Mouse (Mus musculus) liver, adult 2 months (tissue): ENCODE data around the gene Gtf2i. TPM values are rescaled to one million over a fixed set of nuclear protein-coding genes. Genes with fewer than 3 reads are reported as not detected.

Experiments
- DNase-seq: peaks from one replicate; pipeline ENCODE4 v3.0.0-alpha.2; 2011; ENCODE audit warnings: low read depth, low spot score; ENCODE audit errors: extremely low read depth
- H3K27ac ChIP-seq: fragments of 200-500 bp; replicated peaks from 2 replicates; pipeline ENCODE4 v1.5.1; 2012; ENCODE audit warnings: low read depth, mild to moderate bottlenecking, control low read depth, inconsistent platforms, low read length; ENCODE audit not compliant: insufficient read depth
- H3K27me3 ChIP-seq: fragments of 200-500 bp; 2 replicates; pipeline ENCODE4 v1.6.1; 2012; ENCODE audit warnings: mild to moderate bottlenecking, moderate library complexity, low read length, inconsistent platforms; ENCODE audit not compliant: control insufficient read depth, insufficient read depth
- H3K36me3 ChIP-seq: fragments of 200-500 bp; 2 replicates; pipeline ENCODE4 v1.6.1; 2012; ENCODE audit warnings: low read length, inconsistent platforms; ENCODE audit not compliant: control insufficient read depth, insufficient read depth
- H3K4me1 ChIP-seq: fragments of 200-500 bp; 2 replicates; pipeline ENCODE4 v1.6.1; 2011; ENCODE audit warnings: low read length; ENCODE audit not compliant: control insufficient read depth, insufficient read depth
- H3K4me3 ChIP-seq: fragments of 200-500 bp; 2 replicates; pipeline ENCODE4 v1.5.1; 2011; ENCODE audit warnings: low read depth, mild to moderate bottlenecking, control low read depth, low read length, moderate library complexity; ENCODE audit not compliant: insufficient read depth
- H3K79me2 ChIP-seq: fragments of 200-500 bp; 2 replicates; pipeline ENCODE4 v1.6.1; 2012; ENCODE audit warnings: inconsistent platforms, mild to moderate bottlenecking, low read length, moderate library complexity; ENCODE audit not compliant: control insufficient read depth, insufficient read depth
- H3K9ac ChIP-seq: fragments of 200-500 bp; 2 replicates; pipeline ENCODE4 v1.6.1; 2012; ENCODE audit warnings: low read depth, mild to moderate bottlenecking, control low read depth, inconsistent platforms, low read length
- CTCF ChIP-seq: fragments of 200-500 bp; IDR thresholded peaks from 2 replicates; pipeline ENCODE4 v1.5.1; 2011; ENCODE audit warnings: low read depth, low read length, control low read depth
- POLR2A ChIP-seq: fragments of 200-500 bp; IDR thresholded peaks from 2 replicates; pipeline ENCODE4 v1.6.1; 2011; ENCODE audit warnings: low read length, control low read depth; ENCODE audit not compliant: insufficient read depth; ENCODE audit errors: extremely low read depth
- WGBS: fragments of 180-500 bp; shearing (Covaris S2); methylation state at CpG from one replicate; pipeline ENCODE4 v1.1.7; 2018; 5-methylcytosine and 5-hydroxymethylcytosine counted together
- polyA plus RNA-seq: library from polyadenylated mRNA; depleted of rRNA; stranded (reverse); fragments of >200 nt; gene quantifications from 2 replicates; pipeline ENCODE4 v1.2.3, GENCODE M21; 2012
- total RNA-seq: library from RNA; depleted of rRNA; stranded (reverse); fragments of >200 nt; gene quantifications from 2 replicates; pipeline ENCODE4 v1.2.3, GENCODE M21; 2014

The Gtf2i gene
- total and polyA plus RNA-seq, 2 experiments: 31.7 to 54.2 TPM

- H3K79me2 ChIP-seq: no peaks in the 10 kb centered on the region
- peaks cover 4% of the 10 kb centered on the region; the same call in 1 of the 2 replicates for H3K36me3 ChIP-seq
- H3K27me3 ChIP-seq: no peaks in the 10 kb centered on the region
- H3K27ac ChIP-seq: no peak overlapping the region
- DNase-seq: no peak
- TF ChIP-seq POLR2A (no peak), CTCF (no peak)
- no peaks in the 10 kb centered on the region for H3K4me1 ChIP-seq
- 33% methylated on average over 7 of the region's 7 CpGs for WGBS
- no peak overlapping the region for H3K9ac ChIP-seq
- H3K4me3 ChIP-seq: no peak overlapping the region
These were observed 81.3 kb downstream of the Gtf2i start for GRCm38 (mm10) chr5:134233244-134233651.

- Histone ChIP-seq H3K27ac (0 out of 2 replicates have a peak overlapping the region, but pooled peaks have one; percentile 48), H3K4me3 (no peak overlapping the region), H3K4me1 (no peaks in the 10 kb centered on the region), H3K27me3 (no peaks in the 10 kb centered on the region), H3K36me3 (no peaks in the 10 kb centered on the region), H3K79me2 (no peaks in the 10 kb centered on the region), H3K9ac (no peak overlapping the region)
- no peak for TF ChIP-seq CTCF
- no peak for TF ChIP-seq POLR2A
- 37% methylated on average over 7 of the region's 7 CpGs for WGBS
- DNase-seq: peak; percentile 30
These were observed 82.0 kb downstream of the Gtf2i start for GRCm38 (mm10) chr5:134232568-134232967.

GRCm38 (mm10) chr5:134232111-134232510, 82.4 kb downstream of the Gtf2i start:
- no peak for DNase-seq
- H3K27me3 ChIP-seq: no peaks in the 10 kb centered on the region
- no peaks in the 10 kb centered on the region for H3K4me1 ChIP-seq
- H3K36me3 ChIP-seq: no peaks in the 10 kb centered on the region
- H3K79me2 ChIP-seq: no peaks in the 10 kb centered on the region
- H3K27ac ChIP-seq: 0 out of 2 replicates have a peak overlapping the region, but pooled peaks have one; percentile 14
- TF ChIP-seq CTCF (no peak), POLR2A (no peak)
- no peak overlapping the region for H3K4me3 ChIP-seq
- WGBS: 78% methylated on average over 6 of the region's 6 CpGs
- no peak overlapping the region for H3K9ac ChIP-seq

GRCm38 (mm10) chr5:134231376-134231775, 83.2 kb downstream of the Gtf2i start:
- no peaks in the 10 kb centered on the region for H3K36me3 ChIP-seq
- H3K9ac ChIP-seq: no peak overlapping the region
- TF ChIP-seq POLR2A: no peak
- DNase-seq: peak; percentile 32
- no peak overlapping the region for H3K27ac ChIP-seq
- H3K79me2 ChIP-seq: no peaks in the 10 kb centered on the region
- no peaks in the 10 kb centered on the region for H3K4me1 ChIP-seq
- WGBS: 72% methylated on average over 5 of the region's 5 CpGs
- H3K27me3 ChIP-seq: no peaks in the 10 kb centered on the region
- no peak overlapping the region for H3K4me3 ChIP-seq

- WGBS: 91% methylated on average over 7 of the region's 7 CpGs
These were observed 85.2 kb downstream of the Gtf2i start, which contains the start of gene Ncf1 for GRCm38 (mm10) chr5:134229391-134229790. Gene Ncf1 (minus strand): TSS chr5:134229625.

GRCm38 (mm10) chr5:134228249-134228638, 86.3 kb downstream of the Gtf2i start:
- TF ChIP-seq POLR2A: no peak
- no peak for TF ChIP-seq CTCF
- Histone ChIP-seq H3K27ac (peak overlapping the region; percentile 27; the same call in 1 of the 2 replicates), H3K27me3 (no peaks in the 10 kb centered on the region), H3K79me2 (no peaks in the 10 kb centered on the region), H3K4me3 (peak overlapping the region; percentile 33), H3K4me1 (no peaks in the 10 kb centered on the region), H3K36me3 (no peaks in the 10 kb centered on the region), H3K9ac (0 out of 2 replicates have a peak overlapping the region, but pooled peaks have one; percentile 39)
- DNase-seq: no peak
- WGBS: 75% methylated on average over 6 of the region's 6 CpGs

More at GRCm38 (mm10) chr5:134229391-134229790, 85.2 kb downstream of the Gtf2i start, which contains the start of gene Ncf1:
- no peaks in the 10 kb centered on the region for H3K4me1 ChIP-seq
- H3K36me3 ChIP-seq: no peaks in the 10 kb centered on the region
- no peaks in the 10 kb centered on the region for H3K79me2 ChIP-seq
- no peaks in the 10 kb centered on the region for H3K27me3 ChIP-seq
- peak within 1 kb of the TSS; percentile 27; the same call in 1 of the 2 replicates for H3K27ac ChIP-seq
- H3K9ac ChIP-seq: peak within 1 kb of the TSS; percentile 33; the same call in 1 of the 2 replicates
- H3K4me3 ChIP-seq: peak within 1 kb of the TSS; percentile 33
- DNase-seq: no peak
- TF ChIP-seq CTCF: no peak
- TF ChIP-seq POLR2A: no peak
